Comparison of ENCODE assay signal across 8 mouse cellular contexts in genomic region chr3:130714775-130715568, GRCm38 (mm10). TPM values are rescaled to one million over a fixed set of nuclear protein-coding genes. Genes with fewer than 3 reads are reported as not detected.
DNase-seq lines count a peak whose midpoint lies in the region; ATAC-seq and TF ChIP-seq lines count a peak whose summit lies in the region.

No protein-coding gene starts in this region.

- peak overlapping the region; percentile 37 for H3K4me3 ChIP-seq in heart, embryonic 11.5 days (ENCODE audit: low read depth, low read length)
- peak overlapping the region; percentile 35 for H3K4me3 ChIP-seq in kidney, embryonic 14.5 days (ENCODE audit: low read length)
- H3K4me3 ChIP-seq in midbrain, postnatal 0 days (ENCODE audit: low read depth, low read length), result peak overlapping the region; percentile 26

- DNase-seq in A20 (ENCODE audit: low read depth, low spot score) (peak; percentile 86), liver (peak; percentile 72)
- DNase-seq in adrenal gland, adult 2 months, result peak; percentile 76
- peak; percentile 59 for DNase-seq in embryo, embryonic 11.5 days (ENCODE audit: low read depth, low spot score)
- DNase-seq in midbrain, postnatal 0 days (ENCODE audit: low spot score), result peak; percentile 82
- DNase-seq in splenic B cell, adult 2 months (ENCODE audit: low read depth, low spot score), result peak; percentile 82

- no peak overlapping the region for H3K27ac ChIP-seq in heart, embryonic 11.5 days (ENCODE audit: low read depth, low read length)
- H3K27ac ChIP-seq in kidney, embryonic 14.5 days (ENCODE audit: low read depth, low read length), result no peak overlapping the region
- no peak overlapping the region for H3K27ac ChIP-seq in midbrain, postnatal 0 days (ENCODE audit: low read depth, low read length)

- no peaks in the 10 kb centered on the region for H3K4me1 ChIP-seq in heart, embryonic 11.5 days (ENCODE audit: control insufficient read depth, insufficient read depth, low read length)
- 0 out of 2 replicates have a peak, but pooled peaks cover 6% of the 10 kb centered on the region for H3K4me1 ChIP-seq in kidney, embryonic 14.5 days (ENCODE audit: control insufficient read depth, insufficient read depth, low read length)
- H3K4me1 ChIP-seq in midbrain, postnatal 0 days (ENCODE audit: insufficient read depth, low read length), result no peaks in the 10 kb centered on the region

- H3K9ac ChIP-seq in heart, embryonic 11.5 days (ENCODE audit: low read depth, low read length), result peak overlapping the region; percentile 65
- H3K9ac ChIP-seq in kidney, embryonic 14.5 days (ENCODE audit: low read depth, low read length), result peak overlapping the region; percentile 34; the same call in 1 of the 2 replicates
- no peak overlapping the region for H3K9ac ChIP-seq in midbrain, postnatal 0 days (replicated peaks; ENCODE audit: low read length, poor library complexity, severe bottlenecking)

- H3K9me3 ChIP-seq in heart, embryonic 11.5 days (replicated peaks; ENCODE audit: control insufficient read depth, low read length), result no peaks in the 10 kb centered on the region
- no peaks in the 10 kb centered on the region for H3K9me3 ChIP-seq in kidney, embryonic 14.5 days (ENCODE audit: control insufficient read depth, low read length)
- H3K9me3 ChIP-seq in midbrain, postnatal 0 days (ENCODE audit: low read length), result no peaks in the 10 kb centered on the region

- no peaks in the 10 kb centered on the region for H3K27me3 ChIP-seq in heart, embryonic 11.5 days (ENCODE audit: control insufficient read depth, insufficient read depth, low read length)
- no peaks in the 10 kb centered on the region for H3K27me3 ChIP-seq in kidney, embryonic 14.5 days (ENCODE audit: control insufficient read depth, insufficient read depth, low read length)
- H3K27me3 ChIP-seq in midbrain, postnatal 0 days (ENCODE audit: insufficient read depth, low read length), result no peaks in the 10 kb centered on the region
- no peaks in the 10 kb centered on the region for H3K27me3 ChIP-seq in splenic B cell, adult 2 months (ENCODE audit: control insufficient read depth, insufficient read depth, low read length, poor library complexity, severe bottlenecking)

- TF ChIP-seq CTCF in midbrain, postnatal 0 days (IDR thresholded peaks at IDR 0.05), result peak; percentile 86

- peak overlapping the region; percentile 59 for H3K4me2 ChIP-seq in heart, embryonic 11.5 days
- H3K4me2 ChIP-seq in kidney, embryonic 14.5 days (replicated peaks; ENCODE audit: low read depth, low read length), result peak overlapping the region; percentile 51
- peak overlapping the region; percentile 52 for H3K4me2 ChIP-seq in midbrain, postnatal 0 days (ENCODE audit: low read depth, low read length, poor library complexity, severe bottlenecking)

- no peaks in the 10 kb centered on the region for H3K36me3 ChIP-seq in heart, embryonic 11.5 days (ENCODE audit: control insufficient read depth, insufficient read depth, low read length)
- H3K36me3 ChIP-seq in kidney, embryonic 14.5 days (ENCODE audit: control insufficient read depth, insufficient read depth, low read length), result no peaks in the 10 kb centered on the region
- no peaks in the 10 kb centered on the region for H3K36me3 ChIP-seq in midbrain, postnatal 0 days (ENCODE audit: insufficient read depth, low read length)
- H3K36me3 ChIP-seq in splenic B cell, adult 2 months (ENCODE audit: control insufficient read depth, insufficient read depth, low read length, poor library complexity, severe bottlenecking), result no peaks in the 10 kb centered on the region

- no peak; the same call in 1 of the 2 replicates for ATAC-seq in heart, embryonic 11.5 days (replicated peaks; ENCODE audit: insufficient number of reproducible peaks, low FRiP score, low TSS enrichment)
- ATAC-seq in kidney, embryonic 14.5 days (ENCODE audit: low FRiP score, low TSS enrichment), result no peak; the same call in 1 of the 2 replicates
- ATAC-seq in midbrain, postnatal 0 days (ENCODE audit: low FRiP score), result no peak

- 15% methylated on average over 22 of the region's 22 CpGs for WGBS in heart, embryonic 11.5 days (ENCODE audit: insufficient replicate concordance)
- WGBS in kidney, embryonic 14.5 days, result 15% methylated on average over 22 of the region's 22 CpGs
- 19% methylated on average over 22 of the region's 22 CpGs for WGBS in midbrain, postnatal 0 days

RNA-seq across cellular contexts. Expression of gene Ostc, which starts 5.7 kb away (rescaled TPM):
- total RNA-seq in adrenal gland, adult 2 months (2021), result 100 to 1,000 TPM in 1 of 2 experiments, 10 to 100 TPM in 1; 85.9 to 121 TPM
- 12.9 and 13.3 TPM in 2 replicates for polyA plus RNA-seq in adrenal gland, adult 2 months (2012; rRNA removed)
- polyA plus RNA-seq in heart, embryonic 11.5 days (2014; fragmentation: Nextera tagmentation; extraction: Ambion mirVana), result 282 and 300 TPM in 2 replicates
- 386 and 434 TPM in 2 replicates for polyA plus RNA-seq in kidney, embryonic 14.5 days (2014; fragmentation: Nextera tagmentation; extraction: Ambion mirVana)
- 99.9 and 111 TPM in 2 replicates for total RNA-seq in midbrain, postnatal 0 days (2014; rRNA removed)
- polyA plus RNA-seq in midbrain, postnatal 0 days (2015; fragmentation: Nextera tagmentation; extraction: Ambion mirVana), result 160 and 170 TPM in 2 replicates

RNA-seq across cellular contexts. Expression of gene Rpl34, which starts 15.2 kb away (rescaled TPM):
- 100 to 1,000 TPM; 621 to 725 TPM for total RNA-seq in adrenal gland, adult 2 months (2021)
- polyA plus RNA-seq in adrenal gland, adult 2 months (2012; rRNA removed), result 235 and 259 TPM in 2 replicates
- 614 and 626 TPM in 2 replicates for polyA plus RNA-seq in heart, embryonic 11.5 days (2014; fragmentation: Nextera tagmentation; extraction: Ambion mirVana)
- 1,007 and 1,462 TPM in 2 replicates for polyA plus RNA-seq in kidney, embryonic 14.5 days (2014; fragmentation: Nextera tagmentation; extraction: Ambion mirVana)
- total RNA-seq in midbrain, postnatal 0 days (2014; rRNA removed), result 352 and 411 TPM in 2 replicates
- polyA plus RNA-seq in midbrain, postnatal 0 days (2015; fragmentation: Nextera tagmentation; extraction: Ambion mirVana), result 496 and 514 TPM in 2 replicates

Comparison
In these comparisons a context has a peak if more than half of its experiments do, and no peak if none do; other contexts are left out.
1. RNA of gene Ostc, which starts 5.7 kb away (polyA plus RNA-seq): 386 to 434 TPM in kidney, embryonic 14.5 days, 282 to 300 TPM in heart, embryonic 11.5 days and 160 to 170 TPM in midbrain, postnatal 0 days; 12.9 to 13.3 TPM in adrenal gland, adult 2 months; every median in the first group is over 10 times any median in the second.
2. Peak in every context shown above with its lines, with median percentiles within 50 percentile points of each other: DNase-seq, H3K4me2 ChIP-seq and H3K4me3 ChIP-seq.